Mouse (Mus musculus) stomach, embryonic 14.5 days (tissue): ENCODE data around the gene Zscan2. TPM values are rescaled to one million over a fixed set of nuclear protein-coding genes. Genes with fewer than 3 reads are reported as not detected.
A peak's percentile ranks its signal among the peaks of the same experiment; 100 is the strongest.
"Not testable (repeated sequence)": the region's sequence is repeated elsewhere in the genome, so short reads cannot be mapped to it uniquely, and the experiment has no call there.

Experiments used
- ATAC-seq: fragments of 200-750 bp; cut with Nextera tagmentation; 2 replicates; pipeline ENCODE4 v1.8.0; 2017; ENCODE audit warnings: low read depth, moderate TSS enrichment; ENCODE audit not compliant: insufficient number of reproducible peaks, insufficient read depth, low FRiP score
- H3K27ac ChIP-seq: fragments of 300-500 bp; sonication (generic); 2 replicates; pipeline ENCODE4 v1.5.1; 2014; ENCODE audit warnings: mild to moderate bottlenecking, low read length, moderate library complexity, mixed read lengths
- H3K27me3 ChIP-seq: fragments of 300-500 bp; sonication (generic); 2 replicates; pipeline ENCODE4 v1.6.1; 2014; ENCODE audit warnings: low read length, control low read depth, mixed read lengths; ENCODE audit not compliant: control insufficient read depth, insufficient read depth
- H3K36me3 ChIP-seq: fragments of 300-500 bp; sonication (generic); 2 replicates; pipeline ENCODE4 v1.6.1; 2014; ENCODE audit warnings: mild to moderate bottlenecking, control low read depth, low read length, moderate library complexity, mixed read lengths; ENCODE audit not compliant: control insufficient read depth, insufficient read depth
- H3K4me1 ChIP-seq: fragments of 300-500 bp; sonication (generic); 2 replicates; pipeline ENCODE4 v1.6.1; 2014; ENCODE audit warnings: low read length, control low read depth, mixed read lengths; ENCODE audit not compliant: control insufficient read depth, insufficient read depth
- H3K4me2 ChIP-seq: fragments of 300-500 bp; sonication (generic); replicated peaks from 2 replicates; pipeline ENCODE4 v1.6.1; 2014; ENCODE audit warnings: low read depth, low read length, control low read depth
- H3K4me3 ChIP-seq: fragments of 300-500 bp; sonication (generic); 2 replicates; pipeline ENCODE4 v1.5.1; 2014; ENCODE audit warnings: low read depth, low read length, control low read depth
- H3K9ac ChIP-seq: fragments of 300-500 bp; sonication (generic); replicated peaks from 2 replicates; pipeline ENCODE4 v1.6.1; 2014; ENCODE audit warnings: low read depth, mild to moderate bottlenecking, control low read depth, low read length, moderate library complexity, mixed read lengths
- H3K9me3 ChIP-seq: fragments of 300-500 bp; sonication (generic); 2 replicates; pipeline ENCODE4 v1.6.1; 2016; ENCODE audit warnings: low read depth, low read length, control low read depth; ENCODE audit not compliant: control insufficient read depth
- WGBS: fragments of 180-500 bp; shearing (Covaris S2); extraction: QIAGEN DNeasy Blood & Tissue Kit; methylation state at CpG from one replicate; pipeline ENCODE4 v1.1.7; 2014; 5-methylcytosine and 5-hydroxymethylcytosine counted together
- polyA plus RNA-seq: library from polyadenylated mRNA; unstranded; fragments of >200 nt; fragmentation: Nextera tagmentation; extraction: Ambion mirVana; gene quantifications from 2 replicates; pipeline ENCODE4 v1.2.1, GENCODE M21; 2014

The Zscan2 gene
- polyA plus RNA-seq, 1 experiment from 2014 or later = 2.4 TPM

- Histone ChIP-seq H3K9me3 (no peaks in the 10 kb centered on the region), H3K36me3 (no peaks in the 10 kb centered on the region), H3K9ac (no peak overlapping the region), H3K4me2 (no peak overlapping the region), H3K4me1 (0 out of 2 replicates have a peak, but pooled peaks cover 5% of the 10 kb centered on the region), H3K4me3 (no peak overlapping the region), H3K27me3 (no peaks in the 10 kb centered on the region), H3K27ac (no peak overlapping the region)
- WGBS = 72% methylated on average over 15 of the region's 15 CpGs
- no peak; the same call in 1 of the 2 replicates for ATAC-seq
These were observed 30.4 kb upstream of the Zscan2 start for GRCm38 (mm10) chr7:80830193-80830803.

- Histone ChIP-seq H3K4me2 (no peak overlapping the region), H3K9me3 (no peaks in the 10 kb centered on the region), H3K4me1 (0 out of 2 replicates have a peak, but pooled peaks cover 5% of the 10 kb centered on the region), H3K9ac (no peak overlapping the region), H3K4me3 (no peak overlapping the region), H3K27me3 (no peaks in the 10 kb centered on the region), H3K36me3 (no peaks in the 10 kb centered on the region), H3K27ac (no peak overlapping the region)
- ATAC-seq = no peak
- 42% methylated on average over 4 of the region's 4 CpGs for WGBS
These were observed 28.5 kb upstream of the Zscan2 start for GRCm38 (mm10) chr7:80832191-80832590.

- not testable (repeated sequence) for H3K4me2 ChIP-seq, H3K9me3 ChIP-seq
- 12% methylated on average over 13 of the region's 14 CpGs for WGBS
These were observed 27.6 kb upstream of the Zscan2 start for GRCm38 (mm10) chr7:80832996-80833650.

DNA sequence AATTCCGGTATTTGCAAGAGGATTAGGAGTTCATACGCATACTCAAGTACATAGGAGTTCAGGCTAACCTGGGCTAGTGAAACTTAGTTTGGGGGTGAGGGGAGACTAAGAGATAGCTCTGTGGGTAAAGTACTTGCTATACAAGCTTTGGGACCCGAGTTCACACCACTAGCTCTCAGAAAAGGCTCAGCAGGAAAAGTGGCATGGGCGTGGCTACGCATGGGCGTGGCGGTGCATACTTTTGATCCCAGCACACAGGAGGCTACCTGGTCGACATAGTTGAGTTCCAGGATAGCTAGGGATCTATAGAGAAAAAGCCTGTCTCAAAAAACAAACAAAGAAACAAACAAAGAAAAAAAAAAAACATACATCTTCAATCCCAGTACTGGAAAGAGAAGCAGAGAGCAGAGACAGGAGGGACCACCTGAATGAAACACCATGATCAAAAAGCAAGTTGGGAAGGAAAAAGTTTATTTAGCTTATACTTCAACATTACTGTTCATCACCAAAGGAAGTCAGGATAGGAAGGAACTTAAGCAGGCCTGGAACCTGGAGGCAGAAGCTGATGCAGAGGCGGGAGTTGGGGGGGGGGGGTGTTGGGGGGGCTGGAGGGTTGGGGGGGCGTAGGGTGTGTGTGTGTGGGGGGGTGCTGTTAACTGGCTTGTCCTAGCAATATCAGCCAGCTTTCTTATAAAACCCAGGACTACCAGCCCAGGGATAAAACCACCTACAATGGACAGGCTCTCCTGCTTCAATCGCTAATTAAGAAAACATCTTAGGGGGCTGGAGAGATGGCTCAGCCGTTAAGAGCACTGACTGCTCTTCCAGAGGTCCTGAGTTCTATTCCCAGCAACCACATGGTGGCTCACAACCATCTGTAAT, 26.8 kb upstream of the Zscan2 start:
- Histone ChIP-seq H3K4me2 (no peak overlapping the region), H3K36me3 (no peaks in the 10 kb centered on the region), H3K4me3 (no peak overlapping the region), H3K9ac (no peak overlapping the region), H3K9me3 (no peaks in the 10 kb centered on the region), H3K27me3 (no peaks in the 10 kb centered on the region), H3K4me1 (0 out of 2 replicates have a peak, but pooled peaks cover 5% of the 10 kb centered on the region), H3K27ac (no peak overlapping the region)
- ATAC-seq = no peak
- WGBS = 31% methylated on average over 12 of the region's 12 CpGs

More at GRCm38 (mm10) chr7:80832996-80833650, 27.6 kb upstream of the Zscan2 start:
- H3K36me3 ChIP-seq, H3K4me1 ChIP-seq, H3K27me3 ChIP-seq, H3K27ac ChIP-seq, H3K9ac ChIP-seq, H3K4me3 ChIP-seq: not testable (repeated sequence)
- peak; percentile 75; the same call in 1 of the 2 replicates for ATAC-seq

GRCm38 (mm10) chr7:80835984-80836652, 24.6 kb upstream of the Zscan2 start:
- H3K4me1 ChIP-seq = 0 out of 2 replicates have a peak, but pooled peaks cover 7% of the 10 kb centered on the region
- H3K27ac ChIP-seq = no peak overlapping the region
- no peak overlapping the region for H3K9ac ChIP-seq
- WGBS = 67% methylated on average over 4 of the region's 4 CpGs
- H3K4me3 ChIP-seq = no peak overlapping the region
- no peak overlapping the region for H3K4me2 ChIP-seq
- H3K27me3 ChIP-seq = no peaks in the 10 kb centered on the region
- H3K36me3 ChIP-seq = no peaks in the 10 kb centered on the region
- no peak for ATAC-seq
- no peaks in the 10 kb centered on the region for H3K9me3 ChIP-seq

DNA sequence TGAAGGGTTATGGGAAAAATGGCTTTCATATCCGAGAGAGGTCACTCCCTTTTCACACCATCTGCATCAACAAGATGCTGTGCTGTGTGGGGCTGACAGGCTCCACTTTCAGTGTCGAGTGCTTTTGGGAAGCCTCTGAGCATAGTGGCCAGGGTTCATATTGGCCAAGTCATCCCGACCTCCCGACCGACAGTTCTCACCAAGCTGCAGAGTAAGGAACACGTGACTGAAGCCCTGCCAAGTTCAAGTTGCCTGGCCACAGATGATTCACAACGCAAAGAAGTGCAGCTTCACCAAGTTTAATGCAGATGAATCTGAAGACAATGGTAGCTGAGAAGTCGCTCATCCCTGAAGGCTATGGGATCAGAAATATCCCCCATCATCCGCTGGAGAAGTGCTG, 23.0 kb upstream of the Zscan2 start:
- 0 out of 2 replicates have a peak, but pooled peaks cover 10% of the 10 kb centered on the region for H3K4me1 ChIP-seq
- H3K4me2 ChIP-seq = no peak overlapping the region
- no peak overlapping the region for H3K4me3 ChIP-seq
- no peaks in the 10 kb centered on the region for H3K9me3 ChIP-seq
- 55% methylated on average over 9 of the region's 9 CpGs for WGBS
- no peaks in the 10 kb centered on the region for H3K36me3 ChIP-seq
- no peak overlapping the region for H3K27ac ChIP-seq
- ATAC-seq = no peak
- no peaks in the 10 kb centered on the region for H3K27me3 ChIP-seq
- no peak overlapping the region for H3K9ac ChIP-seq

- WGBS = 52% methylated on average over 7 of the region's 7 CpGs
- H3K27me3 ChIP-seq = no peaks in the 10 kb centered on the region
These were observed 22.5 kb upstream of the Zscan2 start for GRCm38 (mm10) chr7:80838247-80838646.

GRCm38 (mm10) chr7:80839755-80840154, 21.0 kb upstream of the Zscan2 start:
- Histone ChIP-seq H3K4me3 (no peak overlapping the region), H3K27me3 (no peaks in the 10 kb centered on the region), H3K36me3 (no peaks in the 10 kb centered on the region), H3K27ac (no peak overlapping the region), H3K9ac (no peak overlapping the region), H3K4me1 (0 out of 2 replicates have a peak, but pooled peaks cover 5% of the 10 kb centered on the region), H3K9me3 (no peaks in the 10 kb centered on the region), H3K4me2 (no peak overlapping the region)
- no peak for ATAC-seq

More at GRCm38 (mm10) chr7:80838247-80838646, 22.5 kb upstream of the Zscan2 start:
- Histone ChIP-seq H3K27ac (no peak overlapping the region), H3K4me1 (0 out of 2 replicates have a peak, but pooled peaks cover 10% of the 10 kb centered on the region), H3K4me3 (no peak overlapping the region), H3K9ac (no peak overlapping the region), H3K4me2 (no peak overlapping the region), H3K9me3 (no peaks in the 10 kb centered on the region), H3K36me3 (no peaks in the 10 kb centered on the region)
- ATAC-seq = no peak
